Mouse (Mus musculus) cerebellum, adult 2 months (tissue): ENCODE measurements at regions not wholly inside any gene's neighbourhood (a gene's known extent, or its start where the extent isn't known, plus 50 kb on each side); places are given as distances from the start of the nearest gene placed in this dataset.

ENCODE experiments used
- CTCF ChIP-seq: fragments of 200-500 bp; IDR thresholded peaks from 2 replicates; pipeline ENCODE4 v1.5.1; 2011; ENCODE audit warnings: low read depth, mild to moderate bottlenecking, control low read depth, low read length, moderate library complexity, borderline replicate concordance; ENCODE audit not compliant: insufficient read depth
- POLR2A ChIP-seq: fragments of 200-500 bp; IDR thresholded peaks from 2 replicates; pipeline ENCODE4 v1.6.1; 2011; ENCODE audit warnings: low read length, control low read depth, borderline replicate concordance; ENCODE audit not compliant: insufficient read depth

DNA sequence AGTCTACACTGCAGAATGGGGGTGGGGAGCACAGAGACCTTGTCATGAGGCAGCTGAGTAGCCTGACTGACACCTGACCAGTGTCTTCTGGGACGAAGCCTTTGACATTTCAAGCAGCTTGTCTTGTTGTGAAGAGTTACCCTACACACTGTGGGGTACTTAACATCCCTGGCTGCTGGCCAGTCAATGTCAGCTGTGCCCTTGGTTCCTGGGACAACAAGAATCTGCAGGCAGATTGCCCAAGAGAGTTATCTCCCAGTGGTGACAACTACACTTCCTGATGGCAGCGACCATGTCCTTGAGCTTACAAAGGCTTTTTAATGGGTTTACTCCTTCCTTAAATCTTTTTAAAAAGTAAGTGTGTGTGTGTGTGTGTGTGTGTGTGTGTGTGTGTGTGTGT lies 184.2 kb downstream of the Utp6 start:
- no peak for TF ChIP-seq POLR2A
- no peak for TF ChIP-seq CTCF
